Mouse (Mus musculus): ENCODE data around the gene Casp7.
A peak's percentile ranks its signal among the peaks of the same experiment; 100 is the strongest.

The Casp7 gene

GRCm38 (mm10) chr19:56422476-56423338, 25.8 kb downstream of the Casp7 start:
- DNase-seq (ENCODE audit: low read depth in 1 of 2, low spot score in 2 of 2), result peak; percentile 17 to 57

- no peak for DNase-seq (ENCODE audit: low read depth in 1 of 2, low spot score in 2 of 2)
These were observed 26.4 kb downstream of the Casp7 start for GRCm38 (mm10) chr19:56423370-56423769.

- no peak for DNase-seq (ENCODE audit: low read depth in 1 of 2, low spot score in 2 of 2)
These were observed 27.9 kb downstream of the Casp7 start for GRCm38 (mm10) chr19:56424606-56425395.

GRCm38 (mm10) chr19:56425492-56425891, 28.6 kb downstream of the Casp7 start:
- DNase-seq (ENCODE audit: low read depth in 1 of 2, low spot score in 2 of 2), result no peak

- DNase-seq (ENCODE audit: low read depth in 1 of 2, low spot score in 2 of 2), result no peak
These were observed 33.4 kb downstream of the Casp7 start for GRCm38 (mm10) chr19:56430369-56430768.

- no peak for DNase-seq (ENCODE audit: low read depth in 1 of 2, low spot score in 2 of 2)
These were observed 35.8 kb downstream of the Casp7 start for GRCm38 (mm10) chr19:56432706-56433105.

- DNase-seq (ENCODE audit: low read depth in 1 of 2, low spot score in 2 of 2), result no peak
These were observed 36.7 kb downstream of the Casp7 start for GRCm38 (mm10) chr19:56433581-56433980.

GRCm38 (mm10) chr19:56436380-56436779, 39.5 kb downstream of the Casp7 start:
- DNase-seq (ENCODE audit: low read depth in 1 of 2, low spot score in 2 of 2), result no peak

- DNase-seq (ENCODE audit: low read depth in 1 of 2, low spot score in 2 of 2), result no peak
These were observed 41.6 kb downstream of the Casp7 start for GRCm38 (mm10) chr19:56438357-56439071.

GRCm38 (mm10) chr19:56439072-56439434, 42.1 kb downstream of the Casp7 start:
- DNase-seq (ENCODE audit: low read depth in 1 of 2, low spot score in 2 of 2), result no peak

- DNase-seq (ENCODE audit: low read depth in 1 of 2, low spot score in 2 of 2), result no peak
These were observed 46.5 kb downstream of the Casp7 start for GRCm38 (mm10) chr19:56443445-56443844.

GRCm38 (mm10) chr19:56448784-56449183, 51.9 kb downstream of the Casp7 start:
- DNase-seq (ENCODE audit: low read depth in 1 of 2, low spot score in 2 of 2), result no peak

- DNase-seq (ENCODE audit: low read depth in 1 of 2, low spot score in 2 of 2), result no peak
These were observed 52.6 kb downstream of the Casp7 start for GRCm38 (mm10) chr19:56449537-56449936.

GRCm38 (mm10) chr19:56450892-56451291, 54.0 kb downstream of the Casp7 start:
- DNase-seq (ENCODE audit: low read depth in 1 of 2, low spot score in 2 of 2), result no peak

GRCm38 (mm10) chr19:56451867-56452266, 54.9 kb downstream of the Casp7 start:
- no peak for DNase-seq (ENCODE audit: low read depth in 1 of 2, low spot score in 2 of 2)

- DNase-seq (ENCODE audit: low read depth in 1 of 2, low spot score in 2 of 2), result no peak
These were observed 55.5 kb downstream of the Casp7 start for GRCm38 (mm10) chr19:56452421-56452820.

GRCm38 (mm10) chr19:56454862-56455261, 57.9 kb downstream of the Casp7 start:
- no peak for DNase-seq (ENCODE audit: low read depth in 1 of 2, low spot score in 2 of 2)

GRCm38 (mm10) chr19:56455369-56455768, 58.4 kb downstream of the Casp7 start:
- no peak for DNase-seq (ENCODE audit: low read depth in 1 of 2, low spot score in 2 of 2)

- no peak for DNase-seq (ENCODE audit: low read depth in 1 of 2, low spot score in 2 of 2)
These were observed 60.6 kb downstream of the Casp7 start for GRCm38 (mm10) chr19:56457569-56457968.

GRCm38 (mm10) chr19:56459154-56460050, 62.5 kb downstream of the Casp7 start:
- DNase-seq (ENCODE audit: low read depth in 1 of 2, low spot score in 2 of 2), result no peak

- DNase-seq (ENCODE audit: low read depth in 1 of 2, low spot score in 2 of 2), result no peak
These were observed 63.3 kb downstream of the Casp7 start for GRCm38 (mm10) chr19:56460241-56460640.

Measured in monocyte, adult 2 months (primary cell).